Mouse (Mus musculus) liver, adult 2 months (tissue): ENCODE measurements at regions not wholly inside any gene's neighbourhood (a gene's known extent, or its start where the extent isn't known, plus 50 kb on each side); places are given as distances from the start of the nearest gene placed in this dataset.
A peak's percentile ranks its signal among the peaks of the same experiment; 100 is the strongest.

Experiments used
- DNase-seq: peaks from one replicate; pipeline ENCODE4 v3.0.0-alpha.2; 2011; ENCODE audit warnings: low read depth, low spot score; ENCODE audit errors: extremely low read depth
- H3K27ac ChIP-seq: fragments of 200-500 bp; replicated peaks from 2 replicates; pipeline ENCODE4 v1.5.1; 2012; ENCODE audit warnings: low read depth, mild to moderate bottlenecking, control low read depth, inconsistent platforms, low read length; ENCODE audit not compliant: insufficient read depth
- H3K27me3 ChIP-seq: fragments of 200-500 bp; 2 replicates; pipeline ENCODE4 v1.6.1; 2012; ENCODE audit warnings: mild to moderate bottlenecking, moderate library complexity, low read length, inconsistent platforms; ENCODE audit not compliant: control insufficient read depth, insufficient read depth
- H3K36me3 ChIP-seq: fragments of 200-500 bp; 2 replicates; pipeline ENCODE4 v1.6.1; 2012; ENCODE audit warnings: low read length, inconsistent platforms; ENCODE audit not compliant: control insufficient read depth, insufficient read depth
- H3K4me1 ChIP-seq: fragments of 200-500 bp; 2 replicates; pipeline ENCODE4 v1.6.1; 2011; ENCODE audit warnings: low read length; ENCODE audit not compliant: control insufficient read depth, insufficient read depth
- H3K4me3 ChIP-seq: fragments of 200-500 bp; 2 replicates; pipeline ENCODE4 v1.5.1; 2011; ENCODE audit warnings: low read depth, mild to moderate bottlenecking, control low read depth, low read length, moderate library complexity; ENCODE audit not compliant: insufficient read depth
- H3K79me2 ChIP-seq: fragments of 200-500 bp; 2 replicates; pipeline ENCODE4 v1.6.1; 2012; ENCODE audit warnings: inconsistent platforms, mild to moderate bottlenecking, low read length, moderate library complexity; ENCODE audit not compliant: control insufficient read depth, insufficient read depth
- H3K9ac ChIP-seq: fragments of 200-500 bp; 2 replicates; pipeline ENCODE4 v1.6.1; 2012; ENCODE audit warnings: low read depth, mild to moderate bottlenecking, control low read depth, inconsistent platforms, low read length
- CTCF ChIP-seq: fragments of 200-500 bp; IDR thresholded peaks from 2 replicates; pipeline ENCODE4 v1.5.1; 2011; ENCODE audit warnings: low read depth, low read length, control low read depth
- POLR2A ChIP-seq: fragments of 200-500 bp; IDR thresholded peaks from 2 replicates; pipeline ENCODE4 v1.6.1; 2011; ENCODE audit warnings: low read length, control low read depth; ENCODE audit not compliant: insufficient read depth; ENCODE audit errors: extremely low read depth
- WGBS: fragments of 180-500 bp; shearing (Covaris S2); methylation state at CpG from one replicate; pipeline ENCODE4 v1.1.7; 2018; 5-methylcytosine and 5-hydroxymethylcytosine counted together

- H3K4me3 ChIP-seq = no peak overlapping the region
- no peak overlapping the region for H3K27ac ChIP-seq
- WGBS = 70% methylated on average over 1 of the region's 1 CpGs
- H3K36me3 ChIP-seq = no peaks in the 10 kb centered on the region
- no peak overlapping the region for H3K9ac ChIP-seq
- TF ChIP-seq POLR2A (no peak), CTCF (no peak)
- H3K4me1 ChIP-seq = peaks cover 20% of the 10 kb centered on the region
- H3K27me3 ChIP-seq = no peaks in the 10 kb centered on the region
- DNase-seq = no peak
- no peaks in the 10 kb centered on the region for H3K79me2 ChIP-seq
These were observed 67.8 kb upstream of the Id2 start for GRCm38 (mm10) chr12:25164724-25165123.

- TF ChIP-seq CTCF = 0 out of 2 replicates have a peak, but pooled peaks have one; percentile 2
- no peak for TF ChIP-seq POLR2A
- 10% methylated on average over 6 of the region's 6 CpGs for WGBS
These were observed 66.6 kb upstream of the Id2 start for GRCm38 (mm10) chr12:25163541-25163940.

GRCm38 (mm10) chr12:25162843-25163242 is 65.9 kb upstream of the Id2 start:
- Histone ChIP-seq H3K27ac (0 out of 2 replicates have a peak overlapping the region, but pooled peaks have one; percentile 13), H3K4me1 (peaks cover 20% of the 10 kb centered on the region), H3K9ac (no peak overlapping the region), H3K4me3 (no peak overlapping the region), H3K36me3 (no peaks in the 10 kb centered on the region), H3K27me3 (no peaks in the 10 kb centered on the region), H3K79me2 (no peaks in the 10 kb centered on the region)
- 73% methylated on average over 6 of the region's 6 CpGs for WGBS
- no peak for DNase-seq
- TF ChIP-seq CTCF = no peak
- no peak for TF ChIP-seq POLR2A

More at GRCm38 (mm10) chr12:25163541-25163940, 66.6 kb upstream of the Id2 start:
- Histone ChIP-seq H3K4me1 (peaks cover 20% of the 10 kb centered on the region), H3K36me3 (no peaks in the 10 kb centered on the region), H3K27ac (peak overlapping the region; percentile 54), H3K27me3 (no peaks in the 10 kb centered on the region), H3K79me2 (no peaks in the 10 kb centered on the region), H3K4me3 (no peak overlapping the region), H3K9ac (no peak overlapping the region)
- peak; percentile 93 for DNase-seq

GRCm38 (mm10) chr12:25161939-25162338 is 65.0 kb upstream of the Id2 start:
- Histone ChIP-seq H3K9ac (no peak overlapping the region), H3K4me3 (no peak overlapping the region), H3K27ac (peak overlapping the region; percentile 37; the same call in 1 of the 2 replicates), H3K36me3 (no peaks in the 10 kb centered on the region), H3K27me3 (no peaks in the 10 kb centered on the region), H3K4me1 (peaks cover 20% of the 10 kb centered on the region), H3K79me2 (no peaks in the 10 kb centered on the region)
- no peak for TF ChIP-seq CTCF
- no peak for TF ChIP-seq POLR2A
- 29% methylated on average over 6 of the region's 6 CpGs for WGBS
- DNase-seq = peak; percentile 85

- peaks cover 20% of the 10 kb centered on the region for H3K4me1 ChIP-seq
- H3K27ac ChIP-seq = peak overlapping the region; percentile 37; the same call in 1 of the 2 replicates
- no peaks in the 10 kb centered on the region for H3K79me2 ChIP-seq
- no peak overlapping the region for H3K4me3 ChIP-seq
- peak; percentile 40 for DNase-seq
- peak; percentile 72 for TF ChIP-seq CTCF
- TF ChIP-seq POLR2A = no peak
- no peak overlapping the region for H3K9ac ChIP-seq
- WGBS = 72% methylated on average over 15 of the region's 15 CpGs
- no peaks in the 10 kb centered on the region for H3K27me3 ChIP-seq
- no peaks in the 10 kb centered on the region for H3K36me3 ChIP-seq
These were observed 64.3 kb upstream of the Id2 start for GRCm38 (mm10) chr12:25160990-25161843.

GRCm38 (mm10) chr12:25159091-25159490 is 62.2 kb upstream of the Id2 start:
- DNase-seq = no peak
- Histone ChIP-seq H3K36me3 (no peaks in the 10 kb centered on the region), H3K27ac (no peak overlapping the region), H3K4me3 (no peak overlapping the region), H3K4me1 (peaks cover 20% of the 10 kb centered on the region), H3K27me3 (no peaks in the 10 kb centered on the region), H3K79me2 (no peaks in the 10 kb centered on the region), H3K9ac (no peak overlapping the region)
- TF ChIP-seq CTCF = no peak
- 81% methylated on average over 6 of the region's 6 CpGs for WGBS
